Mouse (Mus musculus) forebrain, embryonic 14.5 days (tissue): ENCODE measurements around the gene Pus3. TPM values are rescaled to one million over a fixed set of nuclear protein-coding genes. Genes with fewer than 3 reads are reported as not detected.
"Not testable (repeated sequence)": the region's sequence is repeated elsewhere in the genome, so short reads cannot be mapped to it uniquely, and the experiment has no call there.

Source experiments
- ATAC-seq: fragments of 200-750 bp; cut with Nextera tagmentation; 2 replicates; pipeline ENCODE4 v1.8.0; 2017; ENCODE audit warnings: mild to moderate bottlenecking, moderate library complexity
- DNase-seq: peaks from one replicate; pipeline ENCODE4 v3.0.0-alpha.2; 2015; ENCODE audit warnings: low spot score
- H3K27ac ChIP-seq: fragments of 300-500 bp; sonication (generic); 2 replicates; pipeline ENCODE4 v1.5.1; 2014; ENCODE audit warnings: low read depth, mild to moderate bottlenecking, control low read depth, low read length, moderate library complexity
- H3K27me3 ChIP-seq: fragments of 300-500 bp; sonication (generic); replicated peaks from 2 replicates; pipeline ENCODE4 v1.6.1; 2014; ENCODE audit warnings: low read length, control low read depth, mixed read lengths; ENCODE audit not compliant: control insufficient read depth, insufficient read depth
- H3K36me3 ChIP-seq: fragments of 300-500 bp; sonication (generic); 2 replicates; pipeline ENCODE4 v1.6.1; 2014; ENCODE audit warnings: low read length, control low read depth; ENCODE audit not compliant: control insufficient read depth, insufficient read depth
- H3K4me1 ChIP-seq: fragments of 300-500 bp; sonication (generic); 2 replicates; pipeline ENCODE4 v1.6.1; 2014; ENCODE audit warnings: antibody characterized with exemption, low read length, control low read depth; ENCODE audit not compliant: control insufficient read depth, insufficient read depth
- H3K4me2 ChIP-seq: fragments of 300-500 bp; sonication (generic); 2 replicates; pipeline ENCODE4 v1.6.1; 2014; ENCODE audit warnings: mild to moderate bottlenecking, control low read depth, low read length
- H3K4me3 ChIP-seq: fragments of 300-500 bp; sonication (generic); 2 replicates; pipeline ENCODE4 v1.5.1; 2014; ENCODE audit warnings: low read depth, low read length, control low read depth
- H3K9ac ChIP-seq: fragments of 300-500 bp; sonication (generic); 2 replicates; pipeline ENCODE4 v1.6.1; 2014; ENCODE audit warnings: mild to moderate bottlenecking, low read length, control low read depth, moderate library complexity
- H3K9me3 ChIP-seq: fragments of 300-500 bp; sonication (generic); replicated peaks from 2 replicates; pipeline ENCODE4 v1.6.1; 2016; ENCODE audit warnings: low read length, control low read depth, mixed read lengths; ENCODE audit not compliant: control insufficient read depth
- WGBS: fragments of 180-500 bp; shearing (Covaris S2); extraction: QIAGEN DNeasy Blood & Tissue Kit; methylation state at CpG from one replicate; pipeline ENCODE4 v1.1.7; 2014; 5-methylcytosine and 5-hydroxymethylcytosine counted together
- polyA plus RNA-seq: library from polyadenylated mRNA; unstranded; fragments of >200 nt; fragmentation: Nextera tagmentation; extraction: Ambion mirVana; gene quantifications from 2 replicates; pipeline ENCODE4 v1.2.1, GENCODE M21; 2014

Pus3 gene
- polyA plus RNA-seq, 1 experiment from 2014 or later = 21.9 TPM

DNA sequence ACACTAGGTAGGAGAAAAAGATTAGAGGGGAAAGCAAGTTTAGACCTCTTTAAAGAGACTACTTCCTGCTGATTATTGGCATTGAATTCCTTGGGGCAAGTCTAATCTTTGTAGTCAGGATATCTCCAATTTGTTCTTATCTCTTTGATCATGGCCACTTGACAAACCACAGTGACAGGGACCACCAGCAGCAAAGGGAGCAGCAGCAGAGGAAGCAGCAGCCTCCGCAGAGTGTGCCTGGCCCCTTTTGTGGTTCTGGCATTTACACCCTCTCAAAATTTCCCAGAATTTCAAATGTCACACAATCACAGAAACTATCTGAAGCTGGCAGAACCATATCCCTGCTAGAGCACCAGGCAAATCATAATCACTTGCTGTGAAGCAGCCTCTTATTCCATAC, 29.3 kb downstream of the Pus3 start:
- no peak for ATAC-seq
- no peak overlapping the region for H3K4me3 ChIP-seq

DNA sequence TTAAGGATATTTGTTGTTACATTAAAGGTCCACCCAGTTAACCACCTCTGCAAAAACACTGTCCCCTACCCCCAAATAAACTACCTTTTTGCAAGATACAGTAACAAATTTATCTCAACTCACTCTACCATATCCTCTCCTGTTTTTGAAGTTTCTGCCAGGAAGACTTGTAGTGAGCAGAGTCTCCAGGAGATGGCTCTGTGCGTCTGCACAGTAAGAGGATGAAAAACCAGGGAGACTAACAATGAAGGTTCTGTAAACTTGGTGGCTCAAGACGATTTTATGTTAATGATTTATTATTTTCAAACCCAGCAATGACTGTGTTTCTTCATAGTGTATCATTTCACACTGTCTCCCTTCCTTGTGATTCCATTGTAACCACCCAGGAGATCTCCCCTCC, 34.5 kb downstream of the Pus3 start:
- no peak overlapping the region for H3K4me3 ChIP-seq

More for the DNA sequence above, 29.3 kb downstream of the Pus3 start:
- Histone ChIP-seq H3K4me2 (no peak overlapping the region), H3K9ac (no peak overlapping the region), H3K36me3 (no peaks in the 10 kb centered on the region), H3K4me1 (no peaks in the 10 kb centered on the region), H3K27me3 (no peaks in the 10 kb centered on the region), H3K9me3 (no peaks in the 10 kb centered on the region), H3K27ac (no peak overlapping the region)
- WGBS = 72% methylated on average over 1 of the region's 1 CpGs
- no peak for DNase-seq

DNA sequence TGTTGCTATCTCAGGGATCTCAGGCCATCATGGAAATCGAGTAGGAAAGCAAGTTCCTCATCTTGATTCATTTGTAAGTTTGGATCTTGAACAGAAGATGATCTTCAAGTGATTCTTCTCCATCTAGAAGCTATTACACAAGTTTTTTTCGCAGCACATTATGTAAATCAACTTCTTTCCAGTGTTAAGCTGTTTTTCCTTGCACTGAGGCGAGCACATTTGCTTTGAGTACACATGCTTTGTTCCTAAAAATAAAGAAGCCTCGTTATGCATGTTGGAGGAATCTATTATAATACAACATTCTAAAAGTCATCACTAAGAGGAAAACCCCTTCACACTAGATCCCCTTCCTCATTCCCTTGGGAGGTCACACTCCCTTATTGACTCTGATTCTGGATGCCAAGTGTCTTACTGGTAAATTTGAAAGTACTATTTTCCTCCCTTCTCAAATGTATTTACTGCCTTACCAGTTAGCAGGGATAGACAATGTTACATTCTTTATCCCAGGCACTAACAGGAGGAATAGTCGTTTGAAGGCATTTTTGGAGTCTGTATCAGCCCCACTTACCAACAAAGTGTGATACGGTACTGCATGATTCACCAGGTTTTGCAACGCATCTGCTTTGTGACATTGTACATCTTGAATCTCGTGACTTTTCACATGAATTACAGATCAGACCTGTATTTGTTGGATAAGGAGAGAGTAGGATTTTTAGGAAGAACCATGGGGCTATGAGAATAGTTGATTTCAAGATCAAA, 49.4 kb downstream of the Pus3 start:
- Histone ChIP-seq H3K27me3 (no peaks in the 10 kb centered on the region), H3K27ac (no peak overlapping the region), H3K9ac (no peak overlapping the region), H3K4me1 (no peaks in the 10 kb centered on the region), H3K9me3 (no peaks in the 10 kb centered on the region), H3K4me2 (no peak overlapping the region), H3K4me3 (no peak overlapping the region), H3K36me3 (no peaks in the 10 kb centered on the region)
- DNase-seq (no peak), ATAC-seq (no peak)
- WGBS = 55% methylated on average over 8 of the region's 8 CpGs

More for the DNA sequence above, 34.5 kb downstream of the Pus3 start:
- Histone ChIP-seq H3K27ac (no peak overlapping the region), H3K9me3 (no peaks in the 10 kb centered on the region), H3K4me2 (no peak overlapping the region), H3K4me1 (no peaks in the 10 kb centered on the region), H3K9ac (no peak overlapping the region), H3K27me3 (no peaks in the 10 kb centered on the region), H3K36me3 (no peaks in the 10 kb centered on the region)
- ATAC-seq (no peak), DNase-seq (peak; percentile 43)
- 18% methylated on average over 2 of the region's 2 CpGs for WGBS

DNA sequence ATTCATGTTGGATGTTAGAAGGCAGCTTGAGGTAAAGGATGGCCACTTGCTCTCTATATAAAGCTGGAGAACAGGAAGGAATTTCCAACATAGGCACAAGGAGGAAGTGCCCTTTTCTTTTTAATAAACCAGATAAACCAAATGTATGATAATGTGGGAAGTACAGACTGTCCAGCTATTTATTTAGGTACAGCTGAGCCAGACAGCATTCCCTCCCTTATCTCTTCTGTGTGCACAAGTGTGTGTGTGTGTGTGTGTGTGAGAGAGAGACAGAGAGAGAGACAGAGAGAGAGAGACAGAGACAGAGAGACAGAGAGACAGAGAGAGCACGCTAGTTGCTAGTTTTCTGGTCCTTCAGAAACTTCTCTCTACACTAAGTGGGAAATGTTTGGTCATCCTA, 53.4 kb downstream of the Pus3 start, which contains the start of gene Pate4:
Pate4 (minus strand) TSS at position 101 of the 400 bp plus-strand sequence.
- H3K9ac ChIP-seq = no peak within 1 kb of the TSS
- no peaks in the 10 kb centered on the region for H3K36me3 ChIP-seq
- no peaks in the 10 kb centered on the region for H3K9me3 ChIP-seq
- H3K4me2 ChIP-seq = no peak within 1 kb of the TSS
- WGBS = 83% methylated on average over 1 of the region's 1 CpGs
- H3K4me3 ChIP-seq = no peak within 1 kb of the TSS
- H3K27me3 ChIP-seq = no peaks in the 10 kb centered on the region
- H3K27ac ChIP-seq = no peak within 1 kb of the TSS
- no peaks in the 10 kb centered on the region for H3K4me1 ChIP-seq
- ATAC-seq (no peak), DNase-seq (no peak)

DNA sequence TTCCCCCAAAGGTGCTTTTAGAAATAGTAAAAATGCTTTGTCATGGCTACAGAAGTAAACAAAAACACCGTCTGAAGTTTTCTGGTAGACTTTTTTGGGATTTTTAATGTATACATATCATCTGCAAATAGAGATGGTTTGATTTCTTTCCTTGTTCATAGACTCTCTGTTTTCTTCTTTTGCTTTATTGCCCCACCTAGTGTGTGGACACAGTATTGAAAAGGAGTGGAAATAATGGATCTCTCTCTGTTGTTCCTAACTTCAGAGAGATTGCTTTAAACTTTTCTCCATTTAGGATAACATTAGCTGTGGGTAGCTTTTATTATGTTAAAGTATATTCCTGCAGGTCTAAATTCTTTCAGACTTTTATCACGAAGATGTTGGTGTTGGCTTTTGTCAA, 55.6 kb downstream of the Pus3 start:
- Histone ChIP-seq H3K4me1 (no peaks in the 10 kb centered on the region), H3K27me3 (no peaks in the 10 kb centered on the region), H3K4me3 (no peak overlapping the region), H3K36me3 (no peaks in the 10 kb centered on the region), H3K27ac (no peak overlapping the region), H3K9ac (no peak overlapping the region), H3K4me2 (no peak overlapping the region), H3K9me3 (no peaks in the 10 kb centered on the region)
- no peak for ATAC-seq
- DNase-seq = peak; percentile 17
- 36% methylated on average over 2 of the region's 2 CpGs for WGBS

DNA sequence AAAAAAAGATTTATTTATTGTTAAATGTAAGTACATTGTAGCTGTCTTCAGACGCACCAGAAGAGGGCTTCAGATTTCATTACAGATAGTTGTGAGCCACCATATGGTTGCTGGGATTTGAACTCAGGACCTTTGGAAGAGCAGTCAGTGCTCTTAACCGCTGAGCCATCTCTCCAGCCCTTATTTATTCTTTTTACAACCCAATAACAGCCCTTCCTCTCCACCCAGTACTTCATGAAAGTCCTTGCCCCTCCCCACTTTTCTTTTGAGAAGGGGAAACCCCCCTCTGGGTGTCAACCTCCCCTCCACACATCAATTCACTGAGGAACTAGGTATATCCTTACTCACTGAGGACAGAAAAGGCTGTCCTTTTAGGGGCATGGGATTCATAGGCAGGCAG, 58.4 kb downstream of the Pus3 start:
- H3K4me1 ChIP-seq, H3K9ac ChIP-seq, H3K27me3 ChIP-seq, H3K36me3 ChIP-seq, DNase-seq, ATAC-seq, H3K4me2 ChIP-seq, H3K4me3 ChIP-seq, H3K9me3 ChIP-seq, H3K27ac ChIP-seq: not testable (repeated sequence)
- WGBS = 67% methylated on average over 2 of the region's 2 CpGs

Other genes starting within 250 kb of the Pus3 start
- 10.5 and 11.0 TPM in 2 replicates for gene Cdon, start 137.5 kb upstream of the Pus3 start, polyA plus RNA-seq
- not detected in 2 replicates for gene Gm1113, start 40.3 kb upstream of the Pus3 start, polyA plus RNA-seq
- gene Ddx25, start 67 bp upstream of the Pus3 start, polyA plus RNA-seq = 21.0 and 22.9 TPM in 2 replicates
- gene Pate2, start 11.7 kb downstream of the Pus3 start, polyA plus RNA-seq = 0.51 and 0.77 TPM in 2 replicates
- 26.1 and 29.2 TPM in 2 replicates for gene Hyls1, start 11.8 kb downstream of the Pus3 start, polyA plus RNA-seq
- not detected in 2 replicates for gene Pate4, start 53.3 kb downstream of the Pus3 start, polyA plus RNA-seq
- gene Pate3, start 89.6 kb downstream of the Pus3 start, polyA plus RNA-seq = not detected in 2 replicates
- not detected in 2 replicates for gene Pate1, start 128.8 kb downstream of the Pus3 start, polyA plus RNA-seq
- gene Gm17677, start 182.5 kb downstream of the Pus3 start, polyA plus RNA-seq = not detected in 2 replicates
- not detected in 2 replicates for gene Gm17727, start 219.5 kb downstream of the Pus3 start, polyA plus RNA-seq
- gene Gm27235, start 231.5 kb downstream of the Pus3 start, polyA plus RNA-seq = not detected in 2 replicates
- gene D730048I06Rik, start 231.5 kb downstream of the Pus3 start, polyA plus RNA-seq = not detected in 2 replicates